Mouse (Mus musculus) ovary, postnatal 14 days (tissue): ENCODE data around the gene Btg4.
"Not testable (repeated sequence)": the region's sequence is repeated elsewhere in the genome, so short reads cannot be mapped to it uniquely, and the experiment has no call there.

ENCODE experiments used
- DNase-seq: peaks from one replicate; pipeline ENCODE4 v3.0.0; 2022; ENCODE audit warnings: low spot score

Gene Btg4

GRCm38 (mm10) chr9:51093697-51094096 lies 33.0 kb downstream of the Btg4 start:
- no peak for DNase-seq

- DNase-seq, result no peak
These were observed 35.6 kb downstream of the Btg4 start for GRCm38 (mm10) chr9:51096306-51096705.

- peak; percentile 38 for DNase-seq
These were observed 41.2 kb downstream of the Btg4 start, which contains the start of gene 4833427G06Rik for GRCm38 (mm10) chr9:51101756-51102425. TSS of gene 4833427G06Rik (minus strand) at chr9:51102078.

GRCm38 (mm10) chr9:51102963-51103807 lies 42.5 kb downstream of the Btg4 start:
- DNase-seq, result peak; percentile 14

GRCm38 (mm10) chr9:51103808-51104514 lies 43.3 kb downstream of the Btg4 start:
- peak; percentile 42 for DNase-seq

- DNase-seq, result no peak
These were observed 45.0 kb downstream of the Btg4 start for GRCm38 (mm10) chr9:51105751-51106150.

- no peak for DNase-seq
These were observed 54.1 kb downstream of the Btg4 start for GRCm38 (mm10) chr9:51114767-51115166.

GRCm38 (mm10) chr9:51136985-51137384 lies 76.3 kb downstream of the Btg4 start:
- DNase-seq, result peak; percentile 17

GRCm38 (mm10) chr9:51137432-51137831 lies 76.7 kb downstream of the Btg4 start:
- DNase-seq, result no peak

GRCm38 (mm10) chr9:51137836-51138235 lies 77.1 kb downstream of the Btg4 start:
- DNase-seq, result no peak

GRCm38 (mm10) chr9:51138301-51138700 lies 77.6 kb downstream of the Btg4 start:
- no peak for DNase-seq

- not testable (repeated sequence) for DNase-seq
These were observed 78.7 kb downstream of the Btg4 start for GRCm38 (mm10) chr9:51139401-51139800.

GRCm38 (mm10) chr9:51140711-51141110 lies 80.0 kb downstream of the Btg4 start:
- DNase-seq, result no peak

GRCm38 (mm10) chr9:51143437-51143836 lies 82.7 kb downstream of the Btg4 start:
- DNase-seq, result no peak

GRCm38 (mm10) chr9:51144218-51144617 lies 83.5 kb downstream of the Btg4 start:
- no peak for DNase-seq

- no peak for DNase-seq
These were observed 85.8 kb downstream of the Btg4 start for GRCm38 (mm10) chr9:51146496-51146895.

GRCm38 (mm10) chr9:51147294-51147693 lies 86.6 kb downstream of the Btg4 start:
- DNase-seq, result no peak

- peak; percentile 68 for DNase-seq
These were observed 91.5 kb downstream of the Btg4 start for GRCm38 (mm10) chr9:51152079-51152752.

- peak; percentile 72 for DNase-seq
These were observed 101.2 kb downstream of the Btg4 start for GRCm38 (mm10) chr9:51161771-51162388.

GRCm38 (mm10) chr9:51163989-51164388 lies 103.3 kb downstream of the Btg4 start:
- DNase-seq, result no peak
